Mouse (Mus musculus): ENCODE results near the gene Tceal7.
A peak's percentile ranks its signal among the peaks of the same experiment; 100 is the strongest.
"Not testable (repeated sequence)": the region's sequence is repeated elsewhere in the genome, so short reads cannot be mapped to it uniquely, and the experiment has no call there.

The Tceal7 gene

GRCm38 (mm10) chrX:136248811-136249210 is 34.2 kb downstream of the Tceal7 start:
- no peak for DNase-seq (ENCODE audit: low spot score)

GRCm38 (mm10) chrX:136249671-136250070 is 35.1 kb downstream of the Tceal7 start:
- DNase-seq (ENCODE audit: low spot score): no peak

- peak; percentile 53 for DNase-seq (ENCODE audit: low spot score)
These were observed 37.6 kb downstream of the Tceal7 start for GRCm38 (mm10) chrX:136252023-136252729.

- no peak for DNase-seq (ENCODE audit: low spot score)
These were observed 53.1 kb downstream of the Tceal7 start for GRCm38 (mm10) chrX:136267720-136268119.

GRCm38 (mm10) chrX:136268173-136268572 is 53.6 kb downstream of the Tceal7 start:
- no peak for DNase-seq (ENCODE audit: low spot score)

DNA sequence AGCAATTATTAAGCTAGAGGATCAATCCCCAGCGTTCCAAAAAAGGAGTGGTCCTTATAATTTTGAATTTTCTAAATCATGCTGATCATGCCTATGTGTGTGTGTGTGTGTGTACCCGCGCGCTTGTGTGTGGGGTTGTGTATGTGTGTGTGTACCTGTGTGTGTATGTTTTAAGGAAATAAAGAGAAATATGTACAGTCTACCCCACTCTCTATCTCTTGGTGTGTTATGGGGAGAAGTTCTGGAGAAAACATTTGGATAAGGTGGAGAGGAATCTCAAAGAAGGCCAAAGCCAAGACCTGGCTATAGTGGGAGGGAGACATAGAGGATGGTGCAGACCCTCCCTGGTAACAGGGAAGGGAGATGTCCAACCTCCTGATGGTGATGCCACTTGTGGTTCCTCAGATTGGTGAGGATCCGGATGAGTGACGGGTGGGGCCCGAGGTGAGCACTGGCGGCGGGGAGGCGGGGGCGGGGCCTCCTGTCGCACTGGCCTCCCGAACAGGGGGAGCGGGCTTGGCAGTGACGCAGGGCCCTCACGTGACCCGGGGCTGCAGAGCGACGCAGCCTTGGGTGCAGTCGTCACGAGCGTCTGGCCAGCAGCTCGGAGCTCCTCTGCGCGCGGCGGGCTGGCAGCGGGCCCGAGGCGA is 55.3 kb downstream of the Tceal7 start, which contains the start of gene Bex3:
Gene Bex3 (plus strand): TSS at position 511 of the 650 bp plus-strand sequence.
- DNase-seq (ENCODE audit: low spot score): not testable (repeated sequence)

DNA sequence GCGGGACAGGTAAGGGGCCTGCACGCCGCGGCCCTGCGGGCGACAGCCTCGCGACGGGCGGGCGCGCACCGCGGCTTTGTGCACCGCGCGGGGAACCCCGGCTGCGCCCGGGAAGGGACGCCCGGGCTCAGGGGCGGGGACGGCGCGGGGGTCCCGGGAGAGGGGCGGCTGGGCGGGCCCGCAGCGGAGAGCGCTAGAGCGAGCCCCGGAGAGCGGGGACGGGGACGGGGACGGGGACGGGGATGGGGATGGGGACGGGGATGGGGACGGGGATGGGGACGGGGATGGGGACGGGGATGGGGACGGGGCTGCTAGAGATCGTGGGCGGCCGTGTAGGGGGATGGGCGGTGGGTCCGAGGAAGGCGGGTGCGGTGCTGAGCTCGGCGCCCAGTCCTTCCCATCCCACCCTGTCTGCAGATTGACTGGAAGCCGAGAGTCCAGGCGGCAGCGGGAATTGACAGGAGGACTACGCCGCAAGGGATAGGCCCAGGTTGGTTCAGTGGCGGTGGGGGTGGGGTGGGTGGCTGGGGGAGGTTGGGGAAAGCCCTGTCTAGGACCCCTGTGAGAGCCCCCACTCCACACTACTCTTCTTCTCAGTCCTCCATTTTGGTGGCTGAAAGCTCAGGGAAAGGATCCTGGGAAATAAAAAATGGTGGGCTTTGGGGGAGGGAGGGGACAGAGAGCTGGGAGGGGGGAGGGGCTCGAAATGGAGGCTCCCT is 56.0 kb downstream of the Tceal7 start:
- peak; percentile 34 for DNase-seq (ENCODE audit: low spot score)

DNA sequence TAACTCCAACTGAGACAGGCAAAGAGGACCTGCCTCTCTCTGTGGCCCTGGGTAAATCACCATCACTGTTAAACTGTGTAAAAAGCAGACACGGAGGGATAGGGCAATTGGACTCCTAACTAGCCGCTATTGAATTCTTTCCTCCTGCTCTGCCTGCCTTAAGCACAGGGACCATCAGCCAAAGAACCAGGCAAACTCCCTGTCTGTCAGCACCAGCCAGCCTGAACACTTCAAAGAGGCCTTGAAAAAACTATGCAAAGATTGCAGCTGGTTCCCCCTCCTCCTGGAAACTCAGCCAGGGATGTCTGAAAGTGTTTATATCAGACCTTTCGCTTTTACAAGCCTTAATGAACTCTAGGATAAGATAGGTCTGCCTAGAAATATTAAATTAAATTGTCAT is 60.0 kb downstream of the Tceal7 start:
- no peak for DNase-seq (ENCODE audit: low spot score)

DNA sequence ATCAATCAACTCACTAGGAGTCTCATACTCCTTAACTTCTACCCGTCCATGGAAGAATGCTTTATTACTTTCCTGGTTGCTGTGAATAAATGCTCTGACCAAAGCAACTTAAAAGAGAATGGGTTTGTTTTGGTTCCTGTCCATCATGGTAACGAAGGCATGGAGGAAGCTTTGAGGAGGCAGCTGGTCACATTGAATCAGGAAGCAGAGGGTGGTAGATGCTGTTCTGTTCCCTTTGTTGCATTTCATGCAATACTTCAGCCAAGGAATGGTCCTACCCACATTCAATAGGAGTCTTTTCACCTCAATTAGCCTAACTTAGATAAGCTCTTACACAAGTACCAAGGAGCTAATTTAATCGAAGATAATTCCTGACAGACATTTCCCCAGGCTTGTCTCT is 60.8 kb downstream of the Tceal7 start:
- no peak for DNase-seq (ENCODE audit: low spot score)
